Mouse (Mus musculus): ENCODE measurements around the gene 1700102P08Rik.

- no peak for TF ChIP-seq EP300 (optimal IDR thresholded peaks at IDR 0.05)
- no peak for TF ChIP-seq CTCF (IDR thresholded peaks at IDR 0.05; ENCODE audit: low read depth)
Observed at GRCm38 (mm10) chr9:108452911-108453310, 60.3 kb downstream of the 1700102P08Rik start.
